ENCODE assay signal across 8 mouse cellular contexts in genomic region chr8:11312349-11313175, GRCm38 (mm10). TPM values are rescaled to one million over a fixed set of nuclear protein-coding genes. Genes with fewer than 3 reads are reported as not detected.
DNase-seq lines count a peak whose midpoint lies in the region; ATAC-seq and TF ChIP-seq lines count a peak whose summit lies in the region.

TSS of gene Col4a2 (plus strand) at chr8:11312805.
TSS of gene Col4a1 (minus strand) at chr8:11312826.

- under 1% methylated on average over 86 of the region's 87 CpGs for WGBS in forebrain, embryonic 10.5 days
- WGBS in heart, embryonic 11.5 days (ENCODE audit: insufficient replicate concordance), result under 1% methylated on average over 66 of the region's 87 CpGs
- under 1% methylated on average over 70 of the region's 87 CpGs for WGBS in kidney, embryonic 15.5 days
- WGBS in limb, embryonic 14.5 days, result under 1% methylated on average over 58 of the region's 87 CpGs
- under 1% methylated on average over 47 of the region's 87 CpGs for WGBS in midbrain, postnatal 0 days

- H3K27ac ChIP-seq in forebrain, embryonic 10.5 days, result peak within 1 kb of the TSS; percentile 89
- H3K27ac ChIP-seq in heart, embryonic 11.5 days (ENCODE audit: low read depth, low read length), result peak within 1 kb of the TSS; percentile 86
- peak within 1 kb of the TSS; percentile 94 for H3K27ac ChIP-seq in kidney, embryonic 15.5 days
- peak within 1 kb of the TSS; percentile 87 for H3K27ac ChIP-seq in limb, embryonic 14.5 days (replicated peaks; ENCODE audit: low read depth, low read length)
- peak within 1 kb of the TSS; percentile 63 for H3K27ac ChIP-seq in midbrain, postnatal 0 days (ENCODE audit: low read depth, low read length)

- H3K27me3 ChIP-seq in erythroblast, embryonic 14.5 days (ENCODE audit: control insufficient read depth), result peaks cover 35% of the 10 kb centered on the region
- peaks cover 97% of the 10 kb centered on the region for H3K27me3 ChIP-seq in forebrain, embryonic 10.5 days (ENCODE audit: poor library complexity, severe bottlenecking)
- H3K27me3 ChIP-seq in heart, embryonic 11.5 days (ENCODE audit: control insufficient read depth, insufficient read depth, low read length), result no peaks in the 10 kb centered on the region
- no peaks in the 10 kb centered on the region for H3K27me3 ChIP-seq in kidney, embryonic 15.5 days
- no peaks in the 10 kb centered on the region for H3K27me3 ChIP-seq in limb, embryonic 14.5 days (ENCODE audit: control insufficient read depth, insufficient read depth, low read length)
- peaks cover 12% of the 10 kb centered on the region for H3K27me3 ChIP-seq in midbrain, postnatal 0 days (ENCODE audit: insufficient read depth, low read length)

- H3K9ac ChIP-seq in heart, embryonic 11.5 days (ENCODE audit: low read depth, low read length), result peak within 1 kb of the TSS; percentile 96
- H3K9ac ChIP-seq in kidney, embryonic 15.5 days, result peak within 1 kb of the TSS; percentile 97
- peak within 1 kb of the TSS; percentile 89 for H3K9ac ChIP-seq in limb, embryonic 14.5 days (ENCODE audit: low read depth, low read length, severe bottlenecking)
- peak within 1 kb of the TSS; percentile 79 for H3K9ac ChIP-seq in midbrain, postnatal 0 days (replicated peaks; ENCODE audit: low read length, poor library complexity, severe bottlenecking)

- peak; percentile 64 for DNase-seq in forebrain, embryonic 10.5 days (ENCODE audit: extremely low spot score, low spot score)
- DNase-seq in limb, embryonic 14.5 days (ENCODE audit: low spot score), result peak; percentile 74
- DNase-seq in midbrain, postnatal 0 days (ENCODE audit: low spot score), result peak; percentile 34
- peak; percentile 80 for DNase-seq in testis, postnatal 10 days (ENCODE audit: low spot score)

- H3K4me2 ChIP-seq in heart, embryonic 11.5 days, result peak within 1 kb of the TSS; percentile 72
- peak within 1 kb of the TSS; percentile 81 for H3K4me2 ChIP-seq in kidney, embryonic 15.5 days
- peak within 1 kb of the TSS; percentile 93 for H3K4me2 ChIP-seq in limb, embryonic 14.5 days (replicated peaks; ENCODE audit: low read depth, low read length, severe bottlenecking)
- peak within 1 kb of the TSS; percentile 97 for H3K4me2 ChIP-seq in midbrain, postnatal 0 days (ENCODE audit: low read depth, low read length, poor library complexity, severe bottlenecking)

- no peak for TF ChIP-seq CTCF in midbrain, postnatal 0 days (IDR thresholded peaks at IDR 0.05)

- no peaks in the 10 kb centered on the region for H3K36me3 ChIP-seq in erythroblast, embryonic 14.5 days (ENCODE audit: control insufficient read depth)
- H3K36me3 ChIP-seq in forebrain, embryonic 10.5 days (replicated peaks), result peaks cover 6% of the 10 kb centered on the region
- no peaks in the 10 kb centered on the region for H3K36me3 ChIP-seq in heart, embryonic 11.5 days (ENCODE audit: control insufficient read depth, insufficient read depth, low read length)
- peaks cover 16% of the 10 kb centered on the region for H3K36me3 ChIP-seq in kidney, embryonic 15.5 days
- H3K36me3 ChIP-seq in limb, embryonic 14.5 days (ENCODE audit: control insufficient read depth, insufficient read depth, low read length), result 0 out of 2 replicates have a peak, but pooled peaks cover 4% of the 10 kb centered on the region
- no peaks in the 10 kb centered on the region for H3K36me3 ChIP-seq in midbrain, postnatal 0 days (ENCODE audit: insufficient read depth, low read length)

- 0 out of 2 replicates have a peak, but pooled peaks have one; percentile 13 for TF ChIP-seq POLR2A in limb, embryonic 14.5 days (IDR thresholded peaks at IDR 0.05; ENCODE audit: borderline replicate concordance, extremely low read depth, insufficient read depth, insufficient read length)

- peak within 1 kb of the TSS; percentile 45 for H3K4me3 ChIP-seq in erythroblast, embryonic 14.5 days (replicated peaks)
- peak within 1 kb of the TSS; percentile 76 for H3K4me3 ChIP-seq in forebrain, embryonic 10.5 days
- peak within 1 kb of the TSS; percentile 88 for H3K4me3 ChIP-seq in heart, embryonic 11.5 days (ENCODE audit: low read depth, low read length)
- H3K4me3 ChIP-seq in kidney, embryonic 15.5 days (replicated peaks), result peak within 1 kb of the TSS; percentile 91
- H3K4me3 ChIP-seq in limb, embryonic 14.5 days (replicated peaks; ENCODE audit: low read length), result peak within 1 kb of the TSS; percentile 73
- H3K4me3 ChIP-seq in midbrain, postnatal 0 days (ENCODE audit: low read depth, low read length), result peak within 1 kb of the TSS; percentile 68

- H3K4me1 ChIP-seq in erythroblast, embryonic 14.5 days (ENCODE audit: control insufficient read depth), result no peaks in the 10 kb centered on the region
- peaks cover 88% of the 10 kb centered on the region for H3K4me1 ChIP-seq in forebrain, embryonic 10.5 days
- H3K4me1 ChIP-seq in heart, embryonic 11.5 days (ENCODE audit: control insufficient read depth, insufficient read depth, low read length), result peaks cover 43% of the 10 kb centered on the region
- H3K4me1 ChIP-seq in kidney, embryonic 15.5 days, result peaks cover 83% of the 10 kb centered on the region
- peaks cover 17% of the 10 kb centered on the region for H3K4me1 ChIP-seq in limb, embryonic 14.5 days (ENCODE audit: control insufficient read depth, insufficient read depth, low read length)
- peaks cover 3% of the 10 kb centered on the region; the same call in 1 of the 2 replicates for H3K4me1 ChIP-seq in midbrain, postnatal 0 days (ENCODE audit: insufficient read depth, low read length)

- H3K9me3 ChIP-seq in erythroblast, embryonic 14.5 days (ENCODE audit: control insufficient read depth, low read length), result no peaks in the 10 kb centered on the region
- no peaks in the 10 kb centered on the region for H3K9me3 ChIP-seq in forebrain, embryonic 10.5 days
- no peaks in the 10 kb centered on the region for H3K9me3 ChIP-seq in heart, embryonic 11.5 days (replicated peaks; ENCODE audit: control insufficient read depth, low read length)
- no peaks in the 10 kb centered on the region for H3K9me3 ChIP-seq in kidney, embryonic 15.5 days (replicated peaks)
- no peaks in the 10 kb centered on the region for H3K9me3 ChIP-seq in limb, embryonic 14.5 days (ENCODE audit: control insufficient read depth, low read length)
- H3K9me3 ChIP-seq in midbrain, postnatal 0 days (ENCODE audit: low read length), result no peaks in the 10 kb centered on the region

- no peak for ATAC-seq in erythroblast, adult 5-6 weeks (replicated peaks; ENCODE audit: low FRiP score, poor library complexity, severe bottlenecking)
- ATAC-seq in heart, embryonic 11.5 days (replicated peaks; ENCODE audit: insufficient number of reproducible peaks, low FRiP score, low TSS enrichment), result peak; percentile 62
- ATAC-seq in kidney, embryonic 15.5 days (replicated peaks; ENCODE audit: low FRiP score), result peak; percentile 82
- ATAC-seq in limb, embryonic 14.5 days (ENCODE audit: low FRiP score, low read depth), result peak; percentile 80
- ATAC-seq in midbrain, postnatal 0 days (ENCODE audit: low FRiP score), result peak; percentile 72

RNA-seq across cellular contexts. Expression of gene Col4a2, which starts in this region (rescaled TPM):
- 0.14 and 0.21 TPM in 2 replicates for polyA plus RNA-seq in erythroblast, embryonic 14.5 days (2012)
- not detected in 2 replicates for total RNA-seq in erythroblast, adult 5-6 weeks (2015; ENCODE audit: low replicate concordance)
- 0.42 TPM in 1 of 2 replicates, not detected in the other for total RNA-seq in erythroblast, adult 5-6 weeks (2017; ENCODE audit: low replicate concordance)
- polyA plus RNA-seq in forebrain, embryonic 10.5 days (2016; fragmentation: Nextera tagmentation; extraction: Ambion mirVana), result 47.1 and 49.4 TPM in 2 replicates
- polyA plus RNA-seq in heart, embryonic 11.5 days (2014; fragmentation: Nextera tagmentation; extraction: Ambion mirVana), result 40.6 and 51.0 TPM in 2 replicates
- polyA plus RNA-seq in kidney, embryonic 15.5 days (2015; fragmentation: Nextera tagmentation; extraction: Ambion mirVana), result 108 and 116 TPM in 2 replicates
- polyA plus RNA-seq in limb, embryonic 14.5 days (2012; rRNA removed), result 89.0 and 109 TPM in 2 replicates
- polyA plus RNA-seq in limb, embryonic 14.5 days (2014; fragmentation: Nextera tagmentation; extraction: Ambion mirVana), result 76.3 and 76.4 TPM in 2 replicates
- 92.5 and 103 TPM in 2 replicates for total RNA-seq in midbrain, postnatal 0 days (2014; rRNA removed)
- polyA plus RNA-seq in midbrain, postnatal 0 days (2015; fragmentation: Nextera tagmentation; extraction: Ambion mirVana), result 30.0 and 31.3 TPM in 2 replicates

RNA-seq across cellular contexts. Expression of gene Col4a1, which starts in this region (rescaled TPM):
- polyA plus RNA-seq in erythroblast, embryonic 14.5 days (2012), result 0.18 and 0.24 TPM in 2 replicates
- 0.38 TPM in 1 of 2 replicates, not detected in the other for total RNA-seq in erythroblast, adult 5-6 weeks (2015; ENCODE audit: low replicate concordance)
- total RNA-seq in erythroblast, adult 5-6 weeks (2017; ENCODE audit: low replicate concordance), result 0.34 and 0.42 TPM in 2 replicates
- 123 and 129 TPM in 2 replicates for polyA plus RNA-seq in forebrain, embryonic 10.5 days (2016; fragmentation: Nextera tagmentation; extraction: Ambion mirVana)
- 150 and 187 TPM in 2 replicates for polyA plus RNA-seq in heart, embryonic 11.5 days (2014; fragmentation: Nextera tagmentation; extraction: Ambion mirVana)
- polyA plus RNA-seq in kidney, embryonic 15.5 days (2015; fragmentation: Nextera tagmentation; extraction: Ambion mirVana), result 297 and 335 TPM in 2 replicates
- polyA plus RNA-seq in limb, embryonic 14.5 days (2012; rRNA removed), result 225 and 296 TPM in 2 replicates
- polyA plus RNA-seq in limb, embryonic 14.5 days (2014; fragmentation: Nextera tagmentation; extraction: Ambion mirVana), result 210 and 215 TPM in 2 replicates
- 193 and 219 TPM in 2 replicates for total RNA-seq in midbrain, postnatal 0 days (2014; rRNA removed)
- polyA plus RNA-seq in midbrain, postnatal 0 days (2015; fragmentation: Nextera tagmentation; extraction: Ambion mirVana), result 45.2 and 48.2 TPM in 2 replicates

Comparison
In these comparisons a context has a peak if more than half of its experiments do, and no peak if none do; other contexts are left out.
1. RNA of gene Col4a2 (total RNA-seq): 92.5 to 103 TPM in midbrain, postnatal 0 days; 0.42 TPM in erythroblast, adult 5-6 weeks; every median in the first group is over 10 times any median in the second.
2. RNA of gene Col4a1 (total RNA-seq): 193 to 219 TPM in midbrain, postnatal 0 days; 0.34 to 0.42 TPM in erythroblast, adult 5-6 weeks; every median in the first group is over 100 times any median in the second.
3. RNA of gene Col4a2 (polyA plus RNA-seq): 108 to 116 TPM in kidney, embryonic 15.5 days, 76.3 to 109 TPM in limb, embryonic 14.5 days, 47.1 to 49.4 TPM in forebrain, embryonic 10.5 days, 40.6 to 51.0 TPM in heart, embryonic 11.5 days and 30.0 to 31.3 TPM in midbrain, postnatal 0 days; 0.14 to 0.21 TPM in erythroblast, embryonic 14.5 days; every median in the first group is over 10 times any median in the second.
4. RNA of gene Col4a1 (polyA plus RNA-seq): 297 to 335 TPM in kidney, embryonic 15.5 days, 210 to 296 TPM in limb, embryonic 14.5 days, 150 to 187 TPM in heart, embryonic 11.5 days, 123 to 129 TPM in forebrain, embryonic 10.5 days and 45.2 to 48.2 TPM in midbrain, postnatal 0 days; 0.18 to 0.24 TPM in erythroblast, embryonic 14.5 days; every median in the first group is over 10 times any median in the second.
5. Peak in every context shown above with its lines, with median percentiles within 50 percentile points of each other: H3K4me3 ChIP-seq, DNase-seq, H3K27ac ChIP-seq, H3K4me2 ChIP-seq and H3K9ac ChIP-seq.